Comparison of ENCODE assay signal across 19 mouse cellular contexts in the genomic region with DNA sequence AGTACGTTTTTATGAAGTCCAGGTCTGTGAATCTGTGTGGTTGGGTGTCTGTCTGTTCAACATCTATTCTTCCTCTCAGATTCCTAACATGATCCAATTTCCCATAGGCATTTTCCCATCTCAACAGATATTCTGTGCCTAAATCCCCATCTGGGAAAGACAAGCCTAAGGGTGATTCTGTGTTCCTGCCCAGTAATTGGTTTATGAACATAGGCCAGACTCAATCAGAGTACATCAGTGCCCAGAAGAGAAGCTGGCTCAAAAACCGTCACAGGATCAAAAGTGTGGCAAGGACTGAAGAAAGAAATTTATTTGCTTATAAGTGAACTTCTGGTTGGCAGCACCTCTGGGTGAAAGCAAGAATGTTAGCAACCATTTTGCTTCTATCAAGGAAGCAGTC. TPM values are rescaled to one million over a fixed set of nuclear protein-coding genes. Genes with fewer than 3 reads are reported as not detected.
DNase-seq lines count a peak whose midpoint lies in the region; ATAC-seq and TF ChIP-seq lines count a peak whose summit lies in the region.
"Had no signal": no experiment of that assay in that cellular context is flagged by ENCODE, and none has a peak within 500 bp of the region (broad histone marks: within the 10 kb centered on the region; RNA-seq: fewer than 3 reads in every experiment).

No protein-coding gene starts in this region.

- H3K27ac ChIP-seq in embryonic facial prominence, embryonic 13.5 days: peak overlapping the region; percentile 82
- no peak overlapping the region for H3K27ac ChIP-seq in embryonic facial prominence, embryonic 10.5 days (replicated peaks)
- H3K27ac ChIP-seq in heart, embryonic 15.5 days: peak overlapping the region; percentile 62
- peak overlapping the region; percentile 11; the same call in 1 of the 2 replicates for H3K27ac ChIP-seq in lung, postnatal 0 days (ENCODE audit: low read length)
- H3K27ac ChIP-seq in stomach, embryonic 16.5 days (ENCODE audit: low read length): peak overlapping the region; percentile 65; the same call in 1 of the 2 replicates
- H3K27ac ChIP-seq: macrophage; neural tube, embryonic 15.5 days had no signal

- no peak overlapping the region for H3K4me3 ChIP-seq in embryonic facial prominence, embryonic 13.5 days
- no peak overlapping the region for H3K4me3 ChIP-seq in embryonic facial prominence, embryonic 10.5 days
- no peak overlapping the region for H3K4me3 ChIP-seq in heart, embryonic 15.5 days
- no peak overlapping the region for H3K4me3 ChIP-seq in lung, postnatal 0 days (ENCODE audit: low read depth, low read length)
- no peak overlapping the region for H3K4me3 ChIP-seq in stomach, embryonic 16.5 days (replicated peaks; ENCODE audit: low read length)
- H3K4me3 ChIP-seq: erythroblast, embryonic 14.5 days; myocyte; neural tube, embryonic 15.5 days had no signal

- no peak for ATAC-seq in embryonic facial prominence, embryonic 13.5 days (ENCODE audit: insufficient number of reproducible peaks, insufficient read depth, low FRiP score, low TSS enrichment, low read depth)
- no peak for ATAC-seq in heart, embryonic 15.5 days (replicated peaks; ENCODE audit: insufficient number of reproducible peaks, insufficient read depth, low FRiP score, low read depth)
- ATAC-seq in lung, postnatal 0 days: no peak
- ATAC-seq in stomach, embryonic 16.5 days (ENCODE audit: insufficient read depth, low FRiP score): no peak
- ATAC-seq: CD4-positive, CD25-positive, alpha-beta regulatory T cell, adult 4 months; inflammation-experienced regulatory T-cells, adult 6 months had no signal

- no peak for DNase-seq in embryonic facial prominence, embryonic 10.5 days (ENCODE audit: low spot score)
- no peak for DNase-seq in heart, adult 18-20 months
- DNase-seq in lung, postnatal 0 days (ENCODE audit: low spot score): no peak
- no peak for DNase-seq in lung, postnatal 36 days
- no peak for DNase-seq in gastrocnemius, postnatal 25 days
- DNase-seq: cerebellum, adult 9-11 months; midbrain, embryonic 14.5 days; right cerebral cortex, postnatal 25 days; thymus, adult 18-20 months had no signal

- no peak for TF ChIP-seq CTCF in lung, postnatal 0 days (IDR thresholded peaks at IDR 0.05)

- H3K9ac ChIP-seq in embryonic facial prominence, embryonic 13.5 days: no peak overlapping the region
- no peak overlapping the region for H3K9ac ChIP-seq in heart, embryonic 15.5 days
- H3K9ac ChIP-seq in lung, postnatal 0 days (replicated peaks; ENCODE audit: low read depth): no peak overlapping the region
- H3K9ac ChIP-seq in stomach, embryonic 16.5 days (ENCODE audit: low read length): no peak overlapping the region
- H3K9ac ChIP-seq: neural tube, embryonic 15.5 days had no signal

- peak overlapping the region; percentile 26; the same call in 1 of the 2 replicates for H3K4me2 ChIP-seq in embryonic facial prominence, embryonic 13.5 days
- H3K4me2 ChIP-seq in heart, embryonic 15.5 days: no peak overlapping the region
- H3K4me2 ChIP-seq in lung, postnatal 0 days (replicated peaks; ENCODE audit: low read depth, low read length): no peak overlapping the region
- no peak overlapping the region for H3K4me2 ChIP-seq in stomach, embryonic 16.5 days (ENCODE audit: low read depth, low read length)
- H3K4me2 ChIP-seq: neural tube, embryonic 15.5 days had no signal

- no peak for TF ChIP-seq EP300 in lung, postnatal 0 days (IDR thresholded peaks at IDR 0.05)

- H3K27me3 ChIP-seq in embryonic facial prominence, embryonic 13.5 days: 0 out of 2 replicates have a peak, but pooled peaks cover 2% of the 10 kb centered on the region
- H3K27me3 ChIP-seq in embryonic facial prominence, embryonic 10.5 days (replicated peaks; ENCODE audit: low read depth, poor library complexity, severe bottlenecking): peaks cover 27% of the 10 kb centered on the region
- no peaks in the 10 kb centered on the region for H3K27me3 ChIP-seq in heart, embryonic 15.5 days
- no peaks in the 10 kb centered on the region for H3K27me3 ChIP-seq in lung, postnatal 0 days (replicated peaks; ENCODE audit: insufficient read depth, low read length)
- no peaks in the 10 kb centered on the region for H3K27me3 ChIP-seq in stomach, embryonic 16.5 days (ENCODE audit: control insufficient read depth, insufficient read depth, low read length)
- H3K27me3 ChIP-seq: neural tube, embryonic 15.5 days had no signal

- H3K9me3 ChIP-seq in embryonic facial prominence, embryonic 13.5 days: no peaks in the 10 kb centered on the region
- H3K9me3 ChIP-seq in embryonic facial prominence, embryonic 10.5 days: no peaks in the 10 kb centered on the region
- no peaks in the 10 kb centered on the region for H3K9me3 ChIP-seq in heart, embryonic 15.5 days (replicated peaks)
- H3K9me3 ChIP-seq in lung, postnatal 0 days (ENCODE audit: low read length): no peaks in the 10 kb centered on the region
- no peaks in the 10 kb centered on the region for H3K9me3 ChIP-seq in stomach, embryonic 16.5 days (replicated peaks; ENCODE audit: control insufficient read depth, low read length)
- H3K9me3 ChIP-seq: G1E; neural tube, embryonic 15.5 days had no signal

- no peaks in the 10 kb centered on the region for H3K36me3 ChIP-seq in embryonic facial prominence, embryonic 13.5 days
- H3K36me3 ChIP-seq in embryonic facial prominence, embryonic 10.5 days (replicated peaks): no peaks in the 10 kb centered on the region
- no peaks in the 10 kb centered on the region for H3K36me3 ChIP-seq in heart, embryonic 15.5 days
- H3K36me3 ChIP-seq in lung, postnatal 0 days (ENCODE audit: insufficient read depth, low read length): no peaks in the 10 kb centered on the region
- no peaks in the 10 kb centered on the region for H3K36me3 ChIP-seq in stomach, embryonic 16.5 days (ENCODE audit: control insufficient read depth, insufficient read depth, low read length)
- H3K36me3 ChIP-seq: G1E; neural tube, embryonic 15.5 days had no signal

- peaks cover 42% of the 10 kb centered on the region for H3K4me1 ChIP-seq in embryonic facial prominence, embryonic 13.5 days
- peaks cover 16% of the 10 kb centered on the region for H3K4me1 ChIP-seq in embryonic facial prominence, embryonic 10.5 days
- H3K4me1 ChIP-seq in heart, embryonic 15.5 days (replicated peaks): peaks cover 26% of the 10 kb centered on the region
- H3K4me1 ChIP-seq in lung, postnatal 0 days (ENCODE audit: insufficient read depth, low read depth, low read length): no peaks in the 10 kb centered on the region
- peaks cover 20% of the 10 kb centered on the region for H3K4me1 ChIP-seq in stomach, embryonic 16.5 days (ENCODE audit: control insufficient read depth, insufficient read depth, low read length)

- 69% methylated on average over 2 of the region's 2 CpGs for WGBS in embryonic facial prominence, embryonic 13.5 days
- 89% methylated on average over 2 of the region's 2 CpGs for WGBS in embryonic facial prominence, embryonic 10.5 days
- 81% methylated on average over 2 of the region's 2 CpGs for WGBS in heart, embryonic 15.5 days
- WGBS in lung, postnatal 0 days: 80% methylated on average over 2 of the region's 2 CpGs
- 65% methylated on average over 2 of the region's 2 CpGs for WGBS in stomach, embryonic 16.5 days

RNA-seq across cellular contexts. Expression of gene Pcnx, which starts 7.3 kb away (rescaled TPM):
- 18.3 and 21.1 TPM in 2 replicates for polyA plus RNA-seq in embryonic facial prominence, embryonic 13.5 days (2015; fragmentation: Nextera tagmentation; extraction: Ambion mirVana)
- 8.0 and 12.5 TPM in 2 replicates for polyA plus RNA-seq in embryonic facial prominence, embryonic 10.5 days (2016; fragmentation: Nextera tagmentation; extraction: Ambion mirVana)
- 8.6 and 9.8 TPM in 2 replicates for polyA plus RNA-seq in heart, embryonic 15.5 days (2015; fragmentation: Nextera tagmentation; extraction: Ambion mirVana)
- 10 to 100 TPM; 59.0 to 63.6 TPM for total RNA-seq in heart, adult 18-20 months (2021)
- 12.8 and 13.5 TPM in 2 replicates for polyA plus RNA-seq in lung, postnatal 0 days (2015; fragmentation: Nextera tagmentation; extraction: Ambion mirVana)
- 10.3 and 10.8 TPM in 2 replicates for polyA plus RNA-seq in stomach, embryonic 16.5 days (2015; fragmentation: Nextera tagmentation; extraction: Ambion mirVana)
- total RNA-seq in gastrocnemius, postnatal 25 days (2021): 10 to 100 TPM; 34.2 to 38.5 TPM
- polyA plus RNA-seq: G1E had no signal
